Mouse (Mus musculus) brain, embryonic 14.5 days (tissue): ENCODE results near the gene Olfr1393.

Source experiments
- CTCF ChIP-seq: fragments of 200-500 bp; IDR thresholded peaks from 2 replicates; pipeline ENCODE4 v1.5.1; 2012; ENCODE audit warnings: inconsistent platforms, mild to moderate bottlenecking, moderate library complexity, borderline replicate concordance; ENCODE audit not compliant: insufficient read depth, insufficient read length; ENCODE audit errors: extremely low read depth
- POLR2A ChIP-seq: fragments of 200-500 bp; IDR thresholded peaks from 2 replicates; pipeline ENCODE4 v1.6.1; 2012; ENCODE audit warnings: mild to moderate bottlenecking, inconsistent platforms, borderline replicate concordance; ENCODE audit not compliant: poor library complexity, insufficient read depth, insufficient read length, severe bottlenecking; ENCODE audit errors: extremely low read depth

- TF ChIP-seq CTCF (no peak), POLR2A (no peak)
Measured at GRCm38 (mm10) chr11:49232781-49233180, 45.3 kb upstream of the Olfr1393 start.
